Mouse (Mus musculus): ENCODE results near the gene Tecpr1. TPM values are rescaled to one million over a fixed set of nuclear protein-coding genes. Genes with fewer than 3 reads are reported as not detected.

Gene Tecpr1
- polyA plus RNA-seq, 1 experiment from 2014 or later, result 18.9 TPM

- no peak overlapping the region for H3K4me3 ChIP-seq (ENCODE audit: low read depth, low read length)
- no peak for DNase-seq (ENCODE audit: low spot score)
- 81% methylated on average over 7 of the region's 7 CpGs for WGBS
- no peaks in the 10 kb centered on the region for H3K27me3 ChIP-seq (replicated peaks; ENCODE audit: control insufficient read depth, insufficient read depth, low read length)
- H3K27ac ChIP-seq (ENCODE audit: low read depth), result no peak overlapping the region
- no peaks in the 10 kb centered on the region for H3K9me3 ChIP-seq (ENCODE audit: control insufficient read depth, low read length)
- H3K4me1 ChIP-seq (replicated peaks; ENCODE audit: control insufficient read depth, insufficient read depth, low read length), result no peaks in the 10 kb centered on the region
- no peak for ATAC-seq (replicated peaks; ENCODE audit: low FRiP score, low TSS enrichment, low read depth)
- no peak overlapping the region for H3K9ac ChIP-seq (ENCODE audit: low read length)
- peaks cover 29% of the 10 kb centered on the region for H3K36me3 ChIP-seq (ENCODE audit: control insufficient read depth, insufficient read depth, low read length)
- H3K4me2 ChIP-seq (ENCODE audit: low read length), result no peak overlapping the region
These were observed 39.6 kb downstream of the Tecpr1 start for GRCm38 (mm10) chr5:144183647-144184335.

- no peaks in the 10 kb centered on the region for H3K4me1 ChIP-seq (replicated peaks; ENCODE audit: control insufficient read depth, insufficient read depth, low read length)
- H3K4me2 ChIP-seq (ENCODE audit: low read length), result no peak overlapping the region
- no peak for DNase-seq (ENCODE audit: low spot score)
- H3K4me3 ChIP-seq (ENCODE audit: low read depth, low read length), result no peak overlapping the region
- 0 out of 2 replicates have a peak, but pooled peaks have one; percentile 37 for ATAC-seq (replicated peaks; ENCODE audit: low FRiP score, low TSS enrichment, low read depth)
- H3K27me3 ChIP-seq (replicated peaks; ENCODE audit: control insufficient read depth, insufficient read depth, low read length), result no peaks in the 10 kb centered on the region
- H3K9ac ChIP-seq (ENCODE audit: low read length), result no peak overlapping the region
- 38% methylated on average over 8 of the region's 8 CpGs for WGBS
- H3K9me3 ChIP-seq (ENCODE audit: control insufficient read depth, low read length), result no peaks in the 10 kb centered on the region
- H3K36me3 ChIP-seq (ENCODE audit: control insufficient read depth, insufficient read depth, low read length), result peaks cover 32% of the 10 kb centered on the region
- no peak overlapping the region for H3K27ac ChIP-seq (ENCODE audit: low read depth)
These were observed 40.2 kb downstream of the Tecpr1 start for GRCm38 (mm10) chr5:144183248-144183559.

- Histone ChIP-seq H3K4me3 (ENCODE audit: low read depth, low read length) (no peak overlapping the region), H3K27ac (ENCODE audit: low read depth) (no peak overlapping the region), H3K36me3 (ENCODE audit: control insufficient read depth, insufficient read depth, low read length) (peaks cover 32% of the 10 kb centered on the region), H3K4me1 (replicated peaks; ENCODE audit: control insufficient read depth, insufficient read depth, low read length) (no peaks in the 10 kb centered on the region), H3K9ac (ENCODE audit: low read length) (no peak overlapping the region), H3K9me3 (ENCODE audit: control insufficient read depth, low read length) (no peaks in the 10 kb centered on the region), H3K27me3 (replicated peaks; ENCODE audit: control insufficient read depth, insufficient read depth, low read length) (no peaks in the 10 kb centered on the region), H3K4me2 (ENCODE audit: low read length) (no peak overlapping the region)
- DNase-seq (ENCODE audit: low spot score) (no peak), ATAC-seq (replicated peaks; ENCODE audit: low FRiP score, low TSS enrichment, low read depth) (0 out of 2 replicates have a peak, but pooled peaks have one; percentile 41)
- 45% methylated on average over 20 of the region's 20 CpGs for WGBS
These were observed 40.7 kb downstream of the Tecpr1 start for GRCm38 (mm10) chr5:144182542-144183247.

GRCm38 (mm10) chr5:144181249-144181648 lies 42.2 kb downstream of the Tecpr1 start:
- DNase-seq (ENCODE audit: low spot score), result no peak
- Histone ChIP-seq H3K4me3 (ENCODE audit: low read depth, low read length) (no peak overlapping the region), H3K4me2 (ENCODE audit: low read length) (no peak overlapping the region), H3K9ac (ENCODE audit: low read length) (no peak overlapping the region), H3K27ac (ENCODE audit: low read depth) (no peak overlapping the region), H3K9me3 (ENCODE audit: control insufficient read depth, low read length) (no peaks in the 10 kb centered on the region), H3K27me3 (replicated peaks; ENCODE audit: control insufficient read depth, insufficient read depth, low read length) (no peaks in the 10 kb centered on the region), H3K36me3 (ENCODE audit: control insufficient read depth, insufficient read depth, low read length) (peaks cover 39% of the 10 kb centered on the region), H3K4me1 (replicated peaks; ENCODE audit: control insufficient read depth, insufficient read depth, low read length) (no peaks in the 10 kb centered on the region)
- WGBS, result 93% methylated on average over 7 of the region's 7 CpGs
- ATAC-seq (replicated peaks; ENCODE audit: low FRiP score, low TSS enrichment, low read depth), result no peak

GRCm38 (mm10) chr5:144178216-144178615 lies 45.2 kb downstream of the Tecpr1 start:
- Histone ChIP-seq H3K36me3 (ENCODE audit: control insufficient read depth, insufficient read depth, low read length) (peaks cover 45% of the 10 kb centered on the region), H3K4me2 (ENCODE audit: low read length) (no peak overlapping the region), H3K27ac (ENCODE audit: low read depth) (no peak overlapping the region), H3K9me3 (ENCODE audit: control insufficient read depth, low read length) (no peaks in the 10 kb centered on the region), H3K4me1 (replicated peaks; ENCODE audit: control insufficient read depth, insufficient read depth, low read length) (no peaks in the 10 kb centered on the region), H3K4me3 (ENCODE audit: low read depth, low read length) (no peak overlapping the region), H3K9ac (ENCODE audit: low read length) (no peak overlapping the region), H3K27me3 (replicated peaks; ENCODE audit: control insufficient read depth, insufficient read depth, low read length) (no peaks in the 10 kb centered on the region)
- DNase-seq (ENCODE audit: low spot score), result no peak
- 41% methylated on average over 6 of the region's 6 CpGs for WGBS
- ATAC-seq (replicated peaks; ENCODE audit: low FRiP score, low TSS enrichment, low read depth), result no peak

GRCm38 (mm10) chr5:144173648-144174047 lies 49.8 kb downstream of the Tecpr1 start:
- Histone ChIP-seq H3K27ac (ENCODE audit: low read depth) (no peak overlapping the region), H3K4me3 (ENCODE audit: low read depth, low read length) (no peak overlapping the region), H3K4me2 (ENCODE audit: low read length) (no peak overlapping the region), H3K4me1 (replicated peaks; ENCODE audit: control insufficient read depth, insufficient read depth, low read length) (no peaks in the 10 kb centered on the region), H3K27me3 (replicated peaks; ENCODE audit: control insufficient read depth, insufficient read depth, low read length) (no peaks in the 10 kb centered on the region), H3K9ac (ENCODE audit: low read length) (no peak overlapping the region), H3K9me3 (ENCODE audit: control insufficient read depth, low read length) (no peaks in the 10 kb centered on the region), H3K36me3 (ENCODE audit: control insufficient read depth, insufficient read depth, low read length) (peaks cover 72% of the 10 kb centered on the region)
- DNase-seq (ENCODE audit: low spot score) (no peak), ATAC-seq (replicated peaks; ENCODE audit: low FRiP score, low TSS enrichment, low read depth) (no peak)
- 99% methylated on average over 18 of the region's 18 CpGs for WGBS

GRCm38 (mm10) chr5:144169275-144169975 lies 54.0 kb downstream of the Tecpr1 start:
- Histone ChIP-seq H3K9me3 (ENCODE audit: control insufficient read depth, low read length) (no peaks in the 10 kb centered on the region), H3K4me1 (replicated peaks; ENCODE audit: control insufficient read depth, insufficient read depth, low read length) (no peaks in the 10 kb centered on the region), H3K4me2 (ENCODE audit: low read length) (no peak overlapping the region), H3K9ac (ENCODE audit: low read length) (no peak overlapping the region), H3K27ac (ENCODE audit: low read depth) (no peak overlapping the region), H3K27me3 (replicated peaks; ENCODE audit: control insufficient read depth, insufficient read depth, low read length) (no peaks in the 10 kb centered on the region), H3K4me3 (ENCODE audit: low read depth, low read length) (no peak overlapping the region), H3K36me3 (ENCODE audit: control insufficient read depth, insufficient read depth, low read length) (peaks cover 61% of the 10 kb centered on the region)
- no peak for DNase-seq (ENCODE audit: low spot score)
- no peak for ATAC-seq (replicated peaks; ENCODE audit: low FRiP score, low TSS enrichment, low read depth)
- WGBS, result 95% methylated on average over 8 of the region's 8 CpGs

- no peak overlapping the region for H3K4me2 ChIP-seq (ENCODE audit: low read length)
- no peak overlapping the region for H3K4me3 ChIP-seq (ENCODE audit: low read depth, low read length)
- no peak overlapping the region for H3K27ac ChIP-seq (ENCODE audit: low read depth)
- no peaks in the 10 kb centered on the region for H3K4me1 ChIP-seq (replicated peaks; ENCODE audit: control insufficient read depth, insufficient read depth, low read length)
- H3K9ac ChIP-seq (ENCODE audit: low read length), result no peak overlapping the region
- H3K9me3 ChIP-seq (ENCODE audit: control insufficient read depth, low read length), result no peaks in the 10 kb centered on the region
- WGBS, result 82% methylated on average over 3 of the region's 3 CpGs
- no peaks in the 10 kb centered on the region for H3K27me3 ChIP-seq (replicated peaks; ENCODE audit: control insufficient read depth, insufficient read depth, low read length)
- ATAC-seq (replicated peaks; ENCODE audit: low FRiP score, low TSS enrichment, low read depth) (no peak), DNase-seq (ENCODE audit: low spot score) (no peak)
- H3K36me3 ChIP-seq (ENCODE audit: control insufficient read depth, insufficient read depth, low read length), result peaks cover 36% of the 10 kb centered on the region
These were observed 57.7 kb downstream of the Tecpr1 start for GRCm38 (mm10) chr5:144165756-144166155.

Measured in intestine, embryonic 14.5 days (tissue).